Mouse (Mus musculus) neutrophil, adult 5-6 weeks (primary cell): ENCODE measurements around the gene Jazf1. TPM values are rescaled to one million over a fixed set of nuclear protein-coding genes. Genes with fewer than 3 reads are reported as not detected.
A peak's percentile ranks its signal among the peaks of the same experiment; 100 is the strongest.

Experiments used
- ATAC-seq: fragments of 151-379, 151-347 bp; 2 replicates; pipeline ENCODE4 v1.8.0; 2017; ENCODE audit warnings: mild to moderate bottlenecking, moderate TSS enrichment; ENCODE audit not compliant: insufficient number of reproducible peaks, poor library complexity, low FRiP score, severe bottlenecking; ENCODE audit errors: extremely low read depth
- total RNA-seq: library from RNA; stranded (forward); fragments of 200-1000 nt; gene quantifications from 2 replicates; pipeline ENCODE4 v1.2.3, GENCODE M21; 2017

Gene Jazf1
- total RNA-seq, 1 experiment from 2014 or later: 0.47 TPM

- no peak for ATAC-seq
Measured at GRCm38 (mm10) chr6:52926947-52927346, 141.5 kb downstream of the Jazf1 start.

DNA sequence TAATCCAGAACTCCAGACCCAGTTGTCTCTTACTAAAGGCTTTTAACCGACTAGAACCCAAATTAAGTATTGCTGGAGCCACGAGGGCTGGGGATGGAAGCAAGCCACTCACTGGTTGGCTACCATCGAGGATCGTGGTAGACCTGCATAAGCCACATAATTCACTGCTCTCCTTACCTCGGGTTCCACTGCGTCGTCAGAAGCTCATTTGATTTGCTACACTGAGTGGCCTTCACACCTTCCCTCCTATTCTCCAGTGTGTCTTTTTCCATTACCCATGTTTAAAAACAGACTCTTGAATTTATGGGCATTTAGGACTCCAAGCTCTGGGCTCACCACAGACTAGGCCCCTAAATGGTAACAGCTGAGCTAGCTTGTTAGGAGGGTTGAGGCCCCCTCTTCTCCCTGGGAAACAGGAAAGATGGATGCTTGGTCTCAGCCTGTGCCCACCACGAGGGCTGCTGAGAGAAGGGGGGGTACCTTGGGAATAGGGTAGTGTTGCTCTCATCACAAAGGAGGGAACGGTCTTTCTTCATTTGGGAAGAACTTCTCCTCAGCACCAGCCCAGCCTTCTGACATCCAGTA is 142.9 kb downstream of the Jazf1 start:
- ATAC-seq: no peak

GRCm38 (mm10) chr6:52921248-52921647 is 147.2 kb downstream of the Jazf1 start:
- no peak for ATAC-seq

DNA sequence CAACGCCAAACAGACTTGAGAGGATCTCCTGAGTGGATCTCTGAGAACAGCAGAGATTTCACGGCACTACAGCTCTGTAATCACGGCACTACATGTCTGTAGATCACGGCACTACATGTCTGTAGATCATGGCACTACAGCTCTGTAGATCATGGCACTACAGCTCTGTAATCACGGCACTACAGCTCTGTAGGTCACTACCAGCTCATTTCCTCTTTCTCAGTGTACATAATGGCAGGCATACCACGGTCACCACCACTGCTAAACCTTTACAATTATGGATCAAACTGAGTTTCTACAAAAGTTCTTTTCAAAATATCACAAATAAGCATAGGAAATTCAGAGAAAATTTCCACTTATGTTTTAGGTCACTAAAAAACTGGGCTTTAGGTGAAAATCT is 147.7 kb downstream of the Jazf1 start:
- no peak for ATAC-seq

GRCm38 (mm10) chr6:52919442-52919841 is 149.0 kb downstream of the Jazf1 start:
- ATAC-seq: no peak

GRCm38 (mm10) chr6:52918980-52919379 is 149.5 kb downstream of the Jazf1 start:
- ATAC-seq: peak; percentile 89

GRCm38 (mm10) chr6:52917471-52917870 is 151.0 kb downstream of the Jazf1 start:
- ATAC-seq: no peak

GRCm38 (mm10) chr6:52916836-52917376 is 151.5 kb downstream of the Jazf1 start:
- ATAC-seq: no peak

DNA sequence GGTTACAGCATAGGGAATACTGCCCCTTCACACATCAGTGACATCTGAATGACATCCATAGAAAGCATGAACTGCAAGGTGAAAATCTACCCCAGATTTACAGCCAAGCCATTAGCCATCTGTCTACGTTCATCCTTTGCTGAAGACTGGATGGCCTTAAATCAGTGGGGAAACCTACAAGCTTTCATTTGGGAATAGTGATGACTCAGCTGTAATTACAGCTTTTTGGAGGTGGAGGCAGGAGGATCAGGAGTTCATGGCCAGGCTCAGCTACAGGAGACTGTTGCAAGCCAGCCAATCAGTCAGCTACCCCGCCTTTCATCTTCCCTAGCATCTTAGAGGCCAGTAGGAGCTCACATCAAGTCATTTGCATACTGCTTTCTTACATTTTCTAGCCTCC is 153.5 kb downstream of the Jazf1 start:
- no peak for ATAC-seq

GRCm38 (mm10) chr6:52912143-52912918 is 156.1 kb downstream of the Jazf1 start:
- ATAC-seq: no peak

DNA sequence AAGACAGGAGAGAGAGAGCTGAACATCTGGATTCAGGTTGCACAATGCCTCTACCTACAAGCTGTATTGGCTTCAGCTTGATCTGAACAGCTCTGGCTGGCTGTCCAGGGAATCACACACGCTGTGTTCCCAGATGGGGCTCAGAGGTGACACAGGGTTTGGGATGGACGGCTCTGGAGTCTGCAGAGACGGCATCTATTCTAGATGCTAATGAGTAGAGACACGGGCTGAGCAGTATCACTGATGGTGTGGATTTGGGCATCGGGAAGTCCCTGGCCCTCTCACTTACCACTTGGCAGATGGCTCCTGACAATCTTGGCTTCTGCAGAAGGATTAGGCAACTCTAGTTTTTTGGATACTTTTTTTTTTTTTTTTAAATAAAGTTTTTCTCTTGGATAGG is 161.6 kb downstream of the Jazf1 start:
- no peak for ATAC-seq

DNA sequence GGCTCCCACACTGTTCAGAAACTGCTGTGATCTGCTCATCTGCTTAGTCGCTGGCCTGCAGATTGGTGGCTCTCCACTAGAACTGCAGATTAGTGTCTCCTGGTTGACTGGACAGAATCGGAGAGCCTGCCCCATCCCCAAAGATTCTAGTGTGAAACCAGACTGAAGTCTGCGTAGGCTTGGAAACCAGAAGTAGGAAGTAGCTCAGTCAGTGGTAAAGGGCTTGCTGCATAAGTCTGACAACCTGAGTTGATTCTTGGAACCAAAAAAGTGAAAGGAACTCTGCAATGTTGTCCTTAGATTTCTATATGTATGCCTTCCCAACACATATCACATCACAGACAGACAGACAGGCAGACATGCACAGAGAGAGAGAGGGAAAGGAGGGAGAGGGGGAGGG is 163.3 kb downstream of the Jazf1 start:
- no peak for ATAC-seq

DNA sequence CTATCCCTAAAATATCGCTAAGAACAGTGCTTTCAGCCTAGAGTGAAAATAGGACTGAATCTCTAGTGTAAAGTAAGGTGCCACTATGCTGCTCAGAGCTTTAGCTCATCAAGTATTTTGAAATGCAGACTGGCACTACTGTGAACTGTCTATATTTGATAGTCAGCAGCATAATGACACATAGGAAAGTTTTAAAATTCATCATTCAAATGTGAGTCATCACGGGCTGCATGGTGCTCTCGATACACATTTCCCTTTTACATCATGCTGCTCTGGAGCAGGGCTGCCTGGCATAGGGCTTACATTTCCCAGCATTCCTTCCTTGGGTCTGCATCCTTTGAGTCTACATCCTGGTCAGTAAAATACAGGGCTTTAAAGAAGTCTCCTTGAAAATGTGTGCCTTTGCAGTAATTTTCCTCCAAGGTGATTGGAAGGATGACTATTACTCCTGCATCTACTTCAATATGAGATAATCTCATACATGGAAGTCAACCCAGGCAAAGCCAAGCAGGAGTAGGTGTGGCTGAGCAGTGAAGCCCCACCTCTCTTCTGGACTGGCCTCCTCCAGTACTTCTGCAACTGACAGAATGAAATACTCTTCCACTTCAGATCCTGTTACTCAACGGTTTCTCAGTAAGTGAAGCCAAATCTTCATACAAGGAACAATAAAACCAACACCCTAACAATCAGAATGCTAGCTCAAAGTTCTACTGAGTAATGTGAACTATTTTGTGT is 165.0 kb downstream of the Jazf1 start:
- ATAC-seq: no peak

DNA sequence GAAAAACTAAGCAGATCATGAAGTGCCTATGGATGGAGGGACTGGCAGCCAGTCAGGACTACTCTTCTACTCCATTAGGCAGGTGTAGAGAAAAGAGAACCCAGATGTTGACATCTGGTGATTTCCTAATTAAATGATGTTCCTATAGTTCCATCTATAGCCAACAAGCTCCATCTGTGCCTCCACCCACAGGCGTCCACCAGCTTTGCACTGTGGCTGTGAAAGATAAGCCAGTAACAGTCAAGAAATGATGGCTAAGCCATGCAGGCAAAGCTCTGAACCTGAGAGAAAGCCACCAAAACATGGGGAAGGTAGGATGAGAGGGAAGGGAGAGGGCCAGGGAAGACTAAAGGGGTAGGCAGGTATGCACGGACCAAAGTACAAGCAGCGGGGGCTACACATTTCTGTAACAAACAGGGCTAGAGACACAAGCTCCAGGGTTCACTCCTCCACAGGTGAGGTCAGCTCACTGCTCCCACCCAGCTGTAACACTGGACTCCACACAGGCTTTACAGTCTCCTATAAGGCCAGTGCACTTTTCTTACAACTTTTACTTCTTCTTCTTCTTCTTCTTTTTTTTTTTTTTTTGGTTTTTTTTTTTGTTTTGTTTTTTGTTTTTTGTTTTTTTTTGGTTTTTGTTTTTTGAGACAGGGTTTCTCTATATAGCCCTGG is 168.7 kb downstream of the Jazf1 start:
- no peak for ATAC-seq

- ATAC-seq: no peak
Measured at GRCm38 (mm10) chr6:52895075-52895474, 173.4 kb downstream of the Jazf1 start.

DNA sequence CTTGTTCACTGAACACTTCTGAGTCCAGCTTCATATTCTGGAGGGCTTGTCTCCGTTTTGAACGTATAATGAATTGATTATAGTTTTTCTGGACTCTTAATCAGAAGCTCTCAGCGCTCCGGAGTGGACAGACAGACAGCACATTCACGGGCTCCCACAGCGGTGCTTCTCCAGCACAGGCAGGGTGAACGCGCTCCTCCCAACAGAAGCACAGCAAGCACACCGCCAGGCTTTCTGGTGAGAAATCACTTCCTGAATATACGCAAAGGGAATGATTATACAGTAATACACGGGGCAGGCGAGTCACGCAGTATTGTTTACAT is 174.0 kb downstream of the Jazf1 start:
- ATAC-seq: no peak

GRCm38 (mm10) chr6:52893811-52894500 is 174.5 kb downstream of the Jazf1 start:
- ATAC-seq: no peak

- ATAC-seq: no peak
Measured at GRCm38 (mm10) chr6:52892978-52893377, 175.5 kb downstream of the Jazf1 start.
